Mouse (Mus musculus) cerebellum, adult 2 months (tissue): ENCODE data around the gene Zfp653.

ENCODE experiments used
- CTCF ChIP-seq: fragments of 200-500 bp; IDR thresholded peaks from 2 replicates; pipeline ENCODE4 v1.5.1; 2011; ENCODE audit warnings: low read depth, mild to moderate bottlenecking, control low read depth, low read length, moderate library complexity, borderline replicate concordance; ENCODE audit not compliant: insufficient read depth
- POLR2A ChIP-seq: fragments of 200-500 bp; IDR thresholded peaks from 2 replicates; pipeline ENCODE4 v1.6.1; 2011; ENCODE audit warnings: low read length, control low read depth, borderline replicate concordance; ENCODE audit not compliant: insufficient read depth

- TF ChIP-seq POLR2A (no peak), CTCF (no peak)
Observed at GRCm38 (mm10) chr9:22098993-22099696, 28.0 kb upstream of the Zfp653 start, which contains the start of gene Cnn1.
